Mouse (Mus musculus) heart, postnatal 0 days (tissue): ENCODE results near the gene Malrd1.

Experiments
- CTCF ChIP-seq: IDR thresholded peaks from 2 replicates; pipeline ENCODE4 v1.5.1; 2016; ENCODE audit warnings: antibody characterized with exemption, control low read depth, low read depth
- EP300 ChIP-seq: IDR thresholded peaks from 2 replicates; pipeline ENCODE4 v1.6.1; 2016; ENCODE audit warnings: antibody characterized with exemption, low read depth

GRCm38 (mm10) chr2:16248861-16249260 is 722.6 kb downstream of the Malrd1 start:
- TF ChIP-seq EP300, result no peak
- TF ChIP-seq CTCF, result no peak
